Mouse (Mus musculus) cortical plate, adult 2 months (tissue): ENCODE results near the gene Xpa.
"Not testable (repeated sequence)": the region's sequence is repeated elsewhere in the genome, so short reads cannot be mapped to it uniquely, and the experiment has no call there.

ENCODE experiments used
- CTCF ChIP-seq: fragments of 200-500 bp; IDR thresholded peaks from 2 replicates; pipeline ENCODE4 v1.5.1; 2011; ENCODE audit warnings: mild to moderate bottlenecking, control low read depth, low read length; ENCODE audit not compliant: insufficient read depth; ENCODE audit errors: extremely low read depth
- POLR2A ChIP-seq: fragments of 200-500 bp; IDR thresholded peaks from 2 replicates; pipeline ENCODE4 v1.6.1; 2011; ENCODE audit warnings: mild to moderate bottlenecking, low read length, control low read depth; ENCODE audit not compliant: insufficient read depth; ENCODE audit errors: extremely low read depth

- not testable (repeated sequence) for TF ChIP-seq CTCF, POLR2A
Measured at GRCm38 (mm10) chr4:46192011-46192410, 4.1 kb downstream of the Xpa start.
